Mouse (Mus musculus) olfactory bulb, adult 2 months (tissue): ENCODE data around the gene Tenm2.

ENCODE experiments used
- CTCF ChIP-seq: fragments of 200-500 bp; IDR thresholded peaks from 2 replicates; pipeline ENCODE4 v1.5.1; 2012; ENCODE audit warnings: low read depth, mild to moderate bottlenecking, low read length, moderate library complexity; ENCODE audit not compliant: insufficient read depth
- POLR2A ChIP-seq: fragments of 200-500 bp; IDR thresholded peaks from 2 replicates; pipeline ENCODE4 v1.6.1; 2012; ENCODE audit warnings: mild to moderate bottlenecking, low read depth, low read length, moderate library complexity; ENCODE audit not compliant: insufficient read depth

- TF ChIP-seq CTCF (no peak), POLR2A (no peak)
Observed at GRCm38 (mm10) chr11:36226061-36226460, 1009.7 kb downstream of the Tenm2 start.
